Mouse (Mus musculus) c-Kit-positive CD71-positive TER-119-positive erythroid progenitor cells, embryonic 14.5 days (primary cell): ENCODE measurements around the gene Arid4b.
"Not testable (repeated sequence)": the region's sequence is repeated elsewhere in the genome, so short reads cannot be mapped to it uniquely, and the experiment has no call there.

Experiments
- DNase-seq: peaks from one replicate; pipeline ENCODE4 v3.0.0-alpha.2; 2013; ENCODE audit warnings: low spot score

Arid4b gene

DNA sequence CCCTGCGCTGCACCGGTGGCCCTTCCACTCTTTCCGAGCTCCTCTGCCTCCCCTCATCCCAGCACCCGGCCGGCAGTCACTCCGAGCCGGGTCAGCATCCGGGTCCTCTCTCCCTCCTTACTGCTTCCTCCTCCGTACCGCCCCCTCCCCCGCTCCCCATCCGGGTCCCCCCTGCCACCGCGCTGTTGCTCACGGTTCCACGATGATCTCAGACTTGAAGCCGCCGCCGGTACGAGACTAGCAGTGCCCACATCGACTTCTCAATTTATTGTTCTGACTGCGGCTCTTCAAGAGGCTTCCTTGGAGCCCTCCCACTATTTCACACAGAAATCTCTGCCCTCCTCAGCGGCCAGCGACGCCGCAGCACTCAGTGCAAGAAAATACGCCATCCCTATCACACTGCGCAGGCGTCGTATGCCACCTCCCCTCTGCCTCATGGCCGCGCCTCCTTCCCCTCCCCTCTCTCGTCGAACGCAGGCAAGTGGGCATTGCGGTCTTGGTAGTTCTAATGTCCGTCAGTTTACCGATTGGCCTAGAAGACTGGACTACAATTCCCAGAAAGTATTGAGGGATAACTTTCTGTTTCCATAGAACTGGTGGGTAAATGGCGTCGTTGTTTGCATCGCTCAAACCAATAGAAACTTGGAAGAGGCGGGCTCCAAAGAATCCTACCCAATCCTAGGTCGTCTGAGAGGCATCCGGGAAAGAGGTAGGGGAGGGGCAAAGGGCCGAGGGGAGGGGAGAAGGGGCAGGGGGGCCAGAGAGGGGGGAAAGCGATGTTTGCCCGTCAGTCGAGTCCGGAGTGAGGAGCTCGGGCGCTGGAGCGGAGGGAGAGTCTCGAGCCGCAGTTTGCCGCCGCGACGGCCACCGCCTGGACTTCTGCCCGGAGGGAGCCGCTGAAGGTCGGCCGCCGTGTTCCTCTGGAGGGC lies at the start of gene Arid4b, which contains the start of gene Ggps1:
Arid4b (plus strand) TSS at position 220 of the 929 bp plus-strand sequence.
Ggps1 (minus strand) TSS at position 476 of the 929 bp plus-strand sequence.
- peak; percentile 97 for DNase-seq

DNA sequence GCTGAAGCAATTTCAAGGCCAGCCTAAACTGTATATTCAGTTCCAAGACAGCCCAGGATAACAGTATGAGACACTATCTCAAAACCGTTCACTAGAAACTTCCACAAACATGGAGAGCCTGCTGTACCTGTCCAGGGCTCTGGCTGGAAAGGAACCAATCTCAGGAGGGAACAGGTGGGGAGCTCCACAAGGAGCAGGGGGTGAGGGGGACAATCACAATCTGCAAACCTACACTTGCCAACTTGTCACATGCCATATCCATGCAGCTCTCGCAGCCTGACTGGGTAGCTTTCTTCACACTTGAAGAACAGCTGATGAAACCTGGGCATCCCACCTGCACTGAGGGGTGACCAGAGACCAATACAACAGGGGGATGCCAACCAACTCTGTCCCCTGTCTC lies 49.0 kb upstream of the Arid4b start:
- no peak for DNase-seq

DNA sequence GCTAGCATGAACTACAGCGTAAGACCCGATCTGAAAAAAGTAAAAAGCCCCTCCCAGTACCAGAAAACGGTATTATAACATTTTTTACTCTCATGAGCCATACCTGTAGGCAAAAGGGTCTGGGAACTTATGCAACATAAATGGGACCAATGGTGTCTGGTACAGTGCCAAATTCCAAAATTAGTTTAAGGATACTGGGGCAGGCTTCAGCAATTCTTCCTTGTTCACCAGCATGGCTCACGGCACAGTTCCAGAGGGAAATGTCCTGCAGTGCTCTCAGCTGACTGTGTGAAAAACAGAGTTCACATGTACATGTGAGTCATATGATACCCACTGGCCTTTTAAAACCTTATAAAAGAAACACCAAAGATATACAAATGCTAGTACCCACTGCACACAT lies 48.5 kb upstream of the Arid4b start:
- no peak for DNase-seq

DNA sequence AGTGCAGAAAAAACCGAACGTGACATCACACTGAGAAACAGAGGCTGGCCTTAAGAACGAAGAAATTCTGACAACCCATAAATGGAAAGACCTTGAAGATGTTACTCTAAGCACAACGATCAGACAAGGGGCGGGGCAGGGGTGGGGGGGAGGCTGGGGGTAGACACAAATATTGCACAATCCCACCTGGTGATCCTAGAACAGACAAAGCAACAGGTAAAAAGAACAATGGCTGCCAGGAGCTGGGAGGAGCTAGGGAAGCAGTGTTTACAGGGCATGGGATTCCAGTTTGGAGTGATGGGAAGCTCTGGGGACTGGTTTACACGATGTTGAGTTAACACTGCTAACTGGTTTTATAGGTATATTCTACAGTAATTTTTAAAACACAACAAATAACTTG lies 47.4 kb upstream of the Arid4b start:
- no peak for DNase-seq

DNA sequence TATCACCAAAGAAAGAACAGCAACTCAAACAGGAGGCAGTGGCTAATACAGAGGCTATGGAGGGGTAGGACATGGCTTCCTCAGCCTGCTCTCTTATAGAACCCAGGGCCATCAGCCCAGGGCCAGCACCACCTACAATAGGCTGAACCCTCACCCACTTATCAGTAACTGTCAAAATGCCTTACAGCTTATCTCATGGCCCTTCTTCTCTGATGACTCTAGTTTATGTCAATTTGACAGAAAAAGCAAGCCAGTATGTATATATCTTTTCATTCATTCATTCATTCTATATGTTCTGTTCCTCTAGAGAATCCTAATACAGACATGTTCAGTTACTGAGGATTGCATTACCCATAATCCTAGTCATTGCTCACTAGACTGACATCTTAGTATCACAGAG lies 44.7 kb upstream of the Arid4b start:
- DNase-seq = no peak

DNA sequence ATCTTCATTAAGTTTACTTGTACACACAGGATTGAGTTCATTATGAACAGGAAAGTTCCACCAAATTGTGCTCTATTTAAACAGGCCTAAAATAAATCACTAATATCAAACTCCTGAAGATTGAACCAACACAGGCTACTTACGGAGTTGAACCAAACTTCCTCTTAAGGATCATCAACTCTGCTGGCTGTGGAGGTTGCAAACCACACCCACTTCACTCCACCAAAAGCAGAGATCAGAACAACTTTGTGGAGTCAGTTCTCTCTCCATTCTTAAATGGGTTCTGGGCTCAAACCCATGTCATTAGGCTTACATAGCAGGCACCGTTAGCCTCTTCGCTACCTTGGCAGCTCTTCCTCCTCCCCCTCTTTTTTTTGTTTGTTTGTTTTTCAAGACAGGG lies 44.2 kb upstream of the Arid4b start:
- DNase-seq = no peak

DNA sequence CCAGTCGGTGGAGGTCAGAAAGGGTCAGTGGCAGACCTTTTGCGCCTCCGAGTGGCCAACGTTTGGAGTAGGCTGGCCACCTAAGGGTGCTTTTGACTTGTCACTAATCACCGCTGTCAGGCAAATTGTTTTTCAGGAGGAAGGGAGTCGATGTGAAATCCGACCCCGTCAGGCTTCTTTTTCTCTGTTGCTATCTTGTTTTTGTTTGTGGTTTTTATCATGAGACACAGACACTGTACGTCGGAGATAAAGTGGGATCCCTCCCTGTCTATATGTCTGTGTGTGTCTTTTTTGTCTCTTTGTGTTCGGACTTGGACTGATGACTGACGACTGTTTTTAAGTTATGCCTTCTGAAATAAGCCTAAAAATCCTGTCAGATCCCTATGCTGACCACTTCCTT lies 41.6 kb upstream of the Arid4b start:
- DNase-seq = not testable (repeated sequence)

DNA sequence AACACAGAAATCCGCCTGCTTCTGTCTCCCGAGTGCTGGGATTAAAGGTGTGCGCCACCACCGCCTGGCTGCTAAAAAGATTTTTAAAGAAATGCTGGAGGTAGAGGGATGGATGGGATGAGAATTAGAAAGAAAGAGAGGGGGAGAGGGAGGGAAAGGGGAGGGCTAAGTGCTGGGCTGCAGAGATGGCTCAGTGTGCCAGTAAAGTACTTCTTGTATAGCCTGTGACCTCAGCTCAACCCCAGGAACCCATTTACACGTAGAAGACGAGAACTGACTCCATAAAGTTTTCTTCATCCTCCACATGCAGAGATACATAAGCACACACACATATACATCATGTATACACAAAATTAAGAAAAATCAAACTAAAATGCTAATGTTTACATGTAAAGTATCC lies 37.5 kb upstream of the Arid4b start:
- DNase-seq = no peak

DNA sequence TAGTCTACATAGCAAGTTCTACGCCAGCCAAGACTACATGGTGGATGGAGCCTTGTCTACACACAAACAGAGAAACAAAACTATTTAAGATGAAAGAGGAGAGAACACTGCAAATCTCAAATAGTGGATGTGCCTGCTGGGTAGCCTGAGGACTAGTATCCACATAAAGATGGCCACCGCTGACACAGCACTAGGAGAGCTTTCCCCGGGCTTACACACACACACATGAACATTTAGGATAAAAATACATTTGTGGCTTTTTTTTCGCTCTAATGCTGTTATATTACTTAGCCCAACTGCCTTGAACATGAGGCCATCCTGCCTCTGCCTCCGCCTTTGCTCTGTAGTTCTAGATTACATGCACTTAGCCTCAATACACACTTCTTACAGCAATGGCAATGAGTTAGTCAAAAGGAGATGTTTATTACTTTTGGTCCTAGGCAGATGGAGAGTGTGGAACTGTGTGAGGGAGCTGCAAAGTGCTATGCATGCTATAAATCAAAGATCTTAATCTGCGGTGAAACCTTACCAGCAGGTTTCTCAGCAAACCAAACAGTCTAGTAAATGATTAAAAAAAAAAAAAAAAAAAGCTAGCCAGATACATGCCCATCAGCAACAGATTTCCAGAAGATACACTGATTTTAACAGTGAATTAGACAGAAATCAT lies 36.7 kb upstream of the Arid4b start:
- DNase-seq = no peak

DNA sequence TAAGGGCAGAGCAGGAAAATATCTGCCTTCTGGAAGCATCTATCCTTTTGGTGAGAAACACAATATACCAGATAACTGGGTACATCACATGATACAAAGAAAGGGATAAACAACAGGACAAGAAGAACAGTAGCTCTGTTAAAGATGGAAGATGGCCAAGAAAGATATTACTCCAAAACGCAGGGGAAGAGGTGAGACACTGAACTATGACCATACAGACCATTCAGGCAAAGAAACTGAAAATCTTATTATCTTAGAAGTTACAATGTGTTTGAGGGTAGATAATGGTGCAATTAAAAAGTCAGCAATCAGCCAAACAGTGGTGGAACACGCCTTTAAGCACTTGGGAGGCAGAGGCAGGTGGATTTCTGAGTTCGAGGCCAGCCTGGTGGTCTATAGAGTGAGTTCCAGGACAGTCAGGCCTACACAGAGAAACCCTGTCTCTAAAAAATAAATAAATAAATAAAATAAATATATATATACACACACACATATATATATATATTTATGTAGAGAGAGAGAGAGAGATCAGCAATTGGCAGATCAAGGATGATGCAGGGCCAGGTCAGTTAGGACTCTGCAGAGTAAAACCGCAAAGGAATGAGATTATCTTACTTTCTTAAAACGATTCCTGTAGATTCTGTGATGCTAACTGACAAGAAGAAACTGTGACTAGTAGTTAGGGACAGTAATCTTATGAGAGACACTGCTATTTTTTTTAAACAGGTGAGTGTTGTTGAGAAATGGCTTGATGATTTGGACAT lies 29.5 kb upstream of the Arid4b start:
- peak; percentile 65 for DNase-seq

DNA sequence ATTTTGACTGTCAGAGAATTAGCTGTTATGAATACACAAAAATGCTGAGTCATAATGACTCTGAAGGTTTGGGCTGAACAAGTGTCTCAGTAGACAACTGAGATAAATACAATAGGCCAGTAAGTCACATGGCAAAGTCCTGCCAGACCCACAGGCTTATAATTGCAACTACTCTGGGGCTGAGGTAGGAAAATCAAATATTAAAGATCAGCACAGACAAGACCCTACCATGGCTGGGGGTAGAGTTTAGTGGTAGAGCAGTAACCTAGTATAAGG lies 29.0 kb upstream of the Arid4b start:
- peak; percentile 89 for DNase-seq

DNA sequence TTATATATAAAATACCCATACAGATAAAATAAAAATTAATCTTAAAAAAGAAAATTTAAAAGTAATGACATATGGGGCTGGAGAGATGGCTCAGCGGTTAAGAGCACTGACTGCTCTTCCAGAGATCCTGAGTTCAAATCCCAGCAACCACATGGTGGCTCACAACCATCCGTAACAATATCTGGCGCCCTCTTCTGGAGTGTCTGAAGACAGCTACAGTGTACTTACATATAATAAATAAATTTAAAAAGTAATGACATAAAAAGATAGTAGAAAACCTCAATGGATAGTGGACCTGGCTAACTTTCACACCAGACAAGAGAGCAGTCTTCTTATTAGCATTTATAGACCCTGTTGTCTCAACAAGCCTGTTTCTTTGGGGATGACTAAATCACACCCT lies 27.7 kb upstream of the Arid4b start:
- not testable (repeated sequence) for DNase-seq

DNA sequence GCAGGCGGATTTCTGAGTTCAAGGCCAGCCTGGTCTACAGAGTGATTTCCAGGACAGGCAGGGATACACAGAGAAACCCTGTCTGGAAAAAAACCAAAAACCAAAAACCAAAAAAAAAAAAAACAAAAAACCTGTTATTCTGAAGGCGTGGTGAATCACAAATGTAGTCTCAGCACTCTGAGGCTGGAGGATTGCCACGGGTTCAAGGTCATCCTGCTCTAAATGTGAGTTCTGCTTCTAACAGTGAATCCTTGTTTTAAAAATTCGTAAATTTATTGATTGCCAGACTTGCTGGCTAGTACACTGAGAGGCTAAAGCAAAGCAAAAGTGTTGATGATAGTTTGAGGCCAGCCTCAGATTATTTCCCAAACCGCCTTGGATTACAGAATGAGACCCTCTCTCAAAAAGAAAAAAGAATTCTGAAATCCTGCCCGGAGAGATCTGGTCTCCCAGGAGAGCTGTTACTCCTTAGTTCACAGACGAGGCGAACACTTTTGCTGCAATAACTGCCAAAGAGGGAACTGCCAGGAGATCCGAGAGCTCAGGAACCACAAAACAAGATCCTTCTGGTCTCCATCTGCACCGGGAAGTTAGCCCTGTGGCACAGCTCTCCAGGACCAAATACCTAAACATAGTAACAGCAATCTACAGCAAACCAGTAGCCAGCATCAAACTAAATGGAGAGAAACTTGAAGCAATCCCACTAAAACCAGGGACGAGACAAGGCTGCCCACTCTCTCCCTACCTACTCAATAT lies 27.0 kb upstream of the Arid4b start:
- no peak for DNase-seq

DNA sequence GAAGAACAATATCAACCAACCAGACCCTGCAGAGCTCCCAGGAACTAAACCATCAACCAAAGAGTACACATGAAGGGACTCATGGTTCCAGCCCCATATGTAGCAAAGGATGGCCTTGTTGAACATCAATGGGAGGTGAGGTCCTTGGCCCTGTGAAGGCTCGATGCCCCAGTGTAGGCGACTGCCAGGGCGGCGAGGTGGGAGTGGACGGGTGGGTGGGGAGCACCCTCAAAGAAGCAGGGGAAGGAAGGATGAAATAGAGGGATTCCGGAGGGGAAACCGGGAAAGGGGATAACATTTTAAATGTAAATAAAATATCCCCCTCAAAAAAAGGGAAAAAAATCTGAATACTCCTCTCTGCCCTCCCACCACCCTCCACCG lies 24.1 kb upstream of the Arid4b start:
- DNase-seq = no peak

DNA sequence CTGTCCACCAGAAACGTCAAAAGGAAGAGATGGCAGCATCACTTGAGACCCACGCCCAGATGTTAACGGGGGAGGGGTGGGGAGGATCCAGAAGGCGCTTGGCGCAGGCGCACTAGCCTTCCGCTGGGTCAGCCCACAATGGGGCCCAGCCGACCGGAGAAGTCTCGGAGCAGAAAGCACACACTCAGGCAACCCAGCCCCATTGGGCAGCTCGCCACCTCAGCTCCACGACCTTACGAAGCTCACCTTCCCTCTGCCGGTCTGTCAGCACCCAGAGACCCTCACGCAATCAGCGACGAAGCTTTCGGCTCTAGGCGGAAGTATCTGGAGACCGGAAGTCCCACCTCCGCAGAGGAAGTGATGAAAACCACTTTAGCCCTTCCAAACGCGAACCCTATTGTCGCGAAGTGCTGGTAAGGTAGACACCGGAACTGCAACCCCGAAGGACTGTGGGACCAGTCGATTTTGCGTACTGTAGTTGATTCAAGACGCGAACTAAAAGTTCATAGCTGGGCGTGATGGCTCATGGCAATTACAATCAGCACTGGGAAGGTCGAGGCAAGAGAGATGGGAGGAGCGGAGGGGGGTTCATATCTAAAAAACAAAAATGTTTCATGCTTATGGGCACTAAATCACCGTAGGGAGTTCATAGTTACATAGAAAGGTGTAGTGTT lies 23.6 kb upstream of the Arid4b start, which contains the start of gene Tbce:
Tbce (minus strand) TSS at position 347 of the 674 bp plus-strand sequence.
- DNase-seq = peak; percentile 90

DNA sequence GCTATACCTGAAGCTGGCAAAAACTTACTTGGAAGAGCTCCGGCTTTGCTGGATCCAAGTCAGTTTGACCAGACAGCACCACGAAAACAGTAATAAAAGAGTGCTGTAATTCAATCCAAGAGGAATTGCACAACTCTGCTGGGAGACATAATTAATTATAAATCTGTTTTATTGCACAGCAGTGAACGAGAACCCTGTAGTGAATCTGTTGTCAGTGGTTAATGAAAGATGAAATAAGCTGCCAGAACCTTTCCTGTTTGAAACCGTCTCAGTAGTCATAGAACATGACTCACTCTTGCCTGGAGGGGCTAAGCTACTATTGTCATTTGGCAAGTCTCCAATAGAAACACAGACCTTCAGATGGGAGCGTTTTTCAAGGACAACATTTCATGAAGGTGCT lies 22.8 kb upstream of the Arid4b start:
- DNase-seq = no peak

DNA sequence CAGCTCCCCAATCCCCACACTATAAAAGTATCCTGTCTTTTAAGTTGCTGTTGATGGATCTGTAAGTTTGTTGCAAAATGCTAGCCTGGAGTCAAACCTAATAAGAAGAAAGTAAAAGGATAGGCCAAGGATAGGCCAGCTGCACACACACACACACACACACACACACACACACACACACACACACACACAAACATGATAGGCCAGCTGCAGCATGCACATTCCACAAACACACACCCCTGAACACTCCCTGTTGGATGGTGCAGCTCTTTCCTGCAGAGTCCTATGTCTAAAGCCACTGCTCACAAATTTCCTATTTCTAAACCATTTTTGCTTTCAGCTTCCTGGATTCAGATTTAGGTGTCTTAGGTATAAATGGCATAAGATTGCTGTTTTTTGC lies 19.2 kb upstream of the Arid4b start:
- DNase-seq = no peak

DNA sequence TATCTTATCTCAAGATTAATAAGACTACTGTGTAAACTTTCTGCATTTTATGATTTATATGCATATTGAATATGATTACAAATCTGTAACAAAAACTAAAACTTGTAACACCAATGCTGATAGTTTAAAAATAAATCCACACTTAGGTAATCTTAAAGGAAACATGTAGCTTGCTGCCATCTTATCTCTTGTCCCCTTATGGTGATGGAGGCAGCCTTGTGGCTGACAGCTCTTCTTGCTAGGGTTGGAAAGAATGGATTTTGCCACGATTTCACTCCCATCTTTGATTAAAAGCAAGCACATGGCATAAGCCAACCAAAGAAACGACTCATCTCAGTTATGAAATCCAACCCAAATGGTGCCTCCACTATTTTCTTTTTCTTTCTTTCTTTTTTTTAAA lies 18.5 kb upstream of the Arid4b start:
- DNase-seq = no peak

DNA sequence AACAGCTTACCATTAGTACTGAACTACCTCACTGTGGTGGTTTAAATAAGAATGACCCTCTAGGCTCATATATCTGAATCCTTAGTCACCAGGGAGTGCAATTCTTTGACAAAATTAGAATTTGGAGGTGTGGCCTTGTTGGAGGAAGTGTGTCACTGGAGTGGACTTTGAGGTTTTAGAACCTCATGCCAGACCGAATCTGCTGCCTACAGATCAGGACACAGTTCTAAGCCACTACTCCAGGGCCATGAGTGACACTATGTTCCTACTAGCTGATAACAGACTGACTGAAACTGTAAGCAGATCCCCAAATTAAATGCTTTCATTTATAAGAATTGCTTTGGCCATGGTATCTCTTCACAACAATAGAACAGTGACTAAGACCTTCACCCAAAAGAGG lies 13.2 kb upstream of the Arid4b start:
- DNase-seq = no peak

DNA sequence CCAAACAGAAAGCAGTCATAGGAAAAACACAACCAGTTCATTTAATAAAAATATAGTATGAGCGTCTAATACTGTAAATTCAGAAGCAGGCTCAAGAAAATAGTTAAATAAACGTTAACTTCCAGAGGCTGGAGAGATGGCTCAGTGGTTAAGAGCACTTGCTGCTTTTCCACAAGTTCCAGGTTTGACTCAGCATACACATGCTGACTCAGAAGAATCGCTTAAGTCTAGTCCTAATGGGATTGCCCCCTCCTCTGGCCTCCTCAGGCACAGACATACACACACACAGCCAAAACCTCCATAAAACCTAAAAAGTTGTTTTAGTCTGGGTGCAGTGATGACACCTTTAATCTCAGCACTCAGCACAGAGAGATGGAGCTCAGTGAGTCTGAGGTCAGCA lies 6.2 kb upstream of the Arid4b start:
- DNase-seq = no peak

DNA sequence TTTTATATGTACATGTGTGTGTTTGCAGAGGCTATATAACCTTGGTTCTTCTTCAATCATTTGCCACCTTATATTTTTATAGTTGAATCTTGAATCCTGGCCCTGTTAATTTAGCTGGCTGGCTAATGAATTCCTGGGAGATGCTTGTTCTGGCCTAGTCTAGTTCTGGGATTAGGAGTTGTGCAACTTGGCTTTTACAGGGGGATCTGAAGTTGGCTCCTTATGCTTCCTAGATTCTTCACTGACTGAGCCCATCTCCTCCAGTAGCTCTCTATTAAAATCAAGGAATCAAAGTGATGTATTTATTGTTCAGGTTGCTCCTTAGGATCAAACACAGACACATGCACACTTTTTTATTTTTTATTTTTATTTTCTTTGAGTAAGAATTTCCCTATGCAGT lies 3.5 kb upstream of the Arid4b start:
- DNase-seq = no peak
